Mouse (Mus musculus) heart, embryonic 14.5 days (tissue): ENCODE data around the gene Mns1. TPM values are rescaled to one million over a fixed set of nuclear protein-coding genes. Genes with fewer than 3 reads are reported as not detected.
A peak's percentile ranks its signal among the peaks of the same experiment; 100 is the strongest.

Experiments used
- ATAC-seq: fragments of 200-750 bp; cut with Nextera tagmentation; 2 replicates; pipeline ENCODE4 v1.8.0; 2017; ENCODE audit warnings: low read depth, moderate TSS enrichment; ENCODE audit not compliant: insufficient number of reproducible peaks, insufficient read depth, low FRiP score
- H3K27ac ChIP-seq, 2 experiments: fragments of 200-500 bp in 1 of 2; fragments of 300-500 bp in 1 of 2; sonication (generic) in 1 of 2; replicated peaks in 1 of 2; 2 replicates each; pipeline ENCODE4 v1.5.1; 2012 to 2014; ENCODE audit warnings: low read depth in 2 of 2, low read length in 2 of 2, control low read depth in 1 of 2, mild to moderate bottlenecking in 1 of 2, mixed read lengths in 1 of 2; ENCODE audit not compliant: control insufficient read depth in 1 of 2, insufficient read depth in 1 of 2
- H3K27me3 ChIP-seq: fragments of 300-500 bp; sonication (generic); 2 replicates; pipeline ENCODE4 v1.6.1; 2014; ENCODE audit warnings: mild to moderate bottlenecking, low read length, control low read depth; ENCODE audit not compliant: control insufficient read depth, insufficient read depth
- H3K36me3 ChIP-seq: fragments of 300-500 bp; sonication (generic); 2 replicates; pipeline ENCODE4 v1.6.1; 2014; ENCODE audit warnings: mild to moderate bottlenecking, control low read depth, low read length, mixed read lengths; ENCODE audit not compliant: control insufficient read depth, insufficient read depth
- H3K4me1 ChIP-seq, 2 experiments: fragments of 200-500 bp in 1 of 2; fragments of 300-500 bp in 1 of 2; sonication (generic) in 1 of 2; 2 replicates each; pipeline ENCODE4 v1.6.1; 2012 to 2014; ENCODE audit warnings: low read length in 2 of 2, control low read depth in 1 of 2, mixed read lengths in 1 of 2; ENCODE audit not compliant: control insufficient read depth in 2 of 2, insufficient read depth in 2 of 2
- H3K4me2 ChIP-seq: fragments of 300-500 bp; sonication (generic); 2 replicates; pipeline ENCODE4 v1.6.1; 2014; ENCODE audit warnings: mild to moderate bottlenecking, low read length
- H3K4me3 ChIP-seq, 2 experiments: fragments of 200-500 bp in 1 of 2; fragments of 300-500 bp in 1 of 2; sonication (generic) in 1 of 2; 2 replicates each; pipeline ENCODE4 v1.5.1; 2012 to 2014; ENCODE audit warnings: low read length in 2 of 2, mild to moderate bottlenecking in 2 of 2, control low read depth in 1 of 2, low read depth in 1 of 2, moderate library complexity in 1 of 2; ENCODE audit not compliant: control insufficient read depth in 1 of 2, insufficient read depth in 1 of 2
- H3K9ac ChIP-seq: fragments of 300-500 bp; sonication (generic); 2 replicates; pipeline ENCODE4 v1.6.1; 2014; ENCODE audit warnings: mild to moderate bottlenecking, low read length
- H3K9me3 ChIP-seq: fragments of 300-500 bp; sonication (generic); 2 replicates; pipeline ENCODE4 v1.6.1; 2016; ENCODE audit warnings: low read length, control low read depth; ENCODE audit not compliant: control insufficient read depth
- WGBS: fragments of 180-500 bp; shearing (Covaris S2); extraction: QIAGEN DNeasy Blood & Tissue Kit; methylation state at CpG from one replicate; pipeline ENCODE4 v1.1.7; 2014; 5-methylcytosine and 5-hydroxymethylcytosine counted together
- polyA plus RNA-seq: library from polyadenylated mRNA; unstranded; fragments of >200 nt; fragmentation: Nextera tagmentation; extraction: Ambion mirVana; gene quantifications from 2 replicates; pipeline ENCODE4 v1.2.1, GENCODE M21; 2014

The Mns1 gene
- polyA plus RNA-seq = 11.1 and 11.6 TPM in 2 replicates

- peak within 1 kb of the TSS; percentile 60 to 79 for H3K4me3 ChIP-seq
- no peaks in the 10 kb centered on the region for H3K36me3 ChIP-seq
- WGBS = 2% methylated on average over 43 of the region's 43 CpGs
- peaks cover 5 to 16% of the 10 kb centered on the region in 2 experiments; a peak in 3 of 4 replicates for H3K4me1 ChIP-seq
- ATAC-seq = peak; percentile 94
- peak within 1 kb of the TSS; percentile 70 for H3K9ac ChIP-seq
- H3K9me3 ChIP-seq = no peaks in the 10 kb centered on the region
- no peaks in the 10 kb centered on the region for H3K27me3 ChIP-seq
- H3K4me2 ChIP-seq = peak within 1 kb of the TSS; percentile 91
- H3K27ac ChIP-seq = 0 out of 4 replicates have a peak within 1 kb of the TSS, but pooled peaks of 1 of the 2 experiments have one; percentile 31
Measured at GRCm38 (mm10) chr9:72437822-72438701, at the start of gene Mns1. Gene Mns1 (plus strand): TSS chr9:72438011.

- H3K4me1 ChIP-seq = no peaks in the 10 kb centered on the region; a peak in 1 of 4 replicates
- 84% methylated on average over 4 of the region's 4 CpGs for WGBS
- H3K27me3 ChIP-seq = no peaks in the 10 kb centered on the region
- no peak overlapping the region for H3K4me3 ChIP-seq
- no peak overlapping the region for H3K27ac ChIP-seq
- ATAC-seq = no peak
- H3K4me2 ChIP-seq = no peak overlapping the region
- no peak overlapping the region for H3K9ac ChIP-seq
- H3K36me3 ChIP-seq = no peaks in the 10 kb centered on the region
- no peaks in the 10 kb centered on the region for H3K9me3 ChIP-seq
Measured at GRCm38 (mm10) chr9:72388934-72389333, 48.9 kb upstream of the Mns1 start.

- Histone ChIP-seq H3K36me3 (no peaks in the 10 kb centered on the region), H3K27ac (no peak overlapping the region), H3K4me2 (no peak overlapping the region), H3K9me3 (no peaks in the 10 kb centered on the region), H3K4me3 (no peak overlapping the region), H3K4me1 (no peaks in the 10 kb centered on the region; a peak in 1 of 4 replicates), H3K9ac (no peak overlapping the region), H3K27me3 (no peaks in the 10 kb centered on the region)
- ATAC-seq = no peak
- 69% methylated on average over 14 of the region's 14 CpGs for WGBS
Measured at GRCm38 (mm10) chr9:72389431-72390002, 48.3 kb upstream of the Mns1 start.

- WGBS = 78% methylated on average over 12 of the region's 12 CpGs
- H3K27ac ChIP-seq = no peak overlapping the region
Measured at GRCm38 (mm10) chr9:72390321-72391077, 47.3 kb upstream of the Mns1 start.

GRCm38 (mm10) chr9:72392686-72393085 is 45.1 kb upstream of the Mns1 start:
- WGBS = 80% methylated on average over 7 of the region's 7 CpGs
- ATAC-seq = no peak

More at GRCm38 (mm10) chr9:72390321-72391077, 47.3 kb upstream of the Mns1 start:
- Histone ChIP-seq H3K4me1 (no peaks in the 10 kb centered on the region; a peak in 1 of 4 replicates), H3K9me3 (no peaks in the 10 kb centered on the region), H3K4me2 (no peak overlapping the region), H3K9ac (no peak overlapping the region), H3K4me3 (no peak overlapping the region), H3K36me3 (no peaks in the 10 kb centered on the region), H3K27me3 (no peaks in the 10 kb centered on the region)
- ATAC-seq = no peak

GRCm38 (mm10) chr9:72393238-72393637 is 44.6 kb upstream of the Mns1 start:
- no peaks in the 10 kb centered on the region for H3K27me3 ChIP-seq
- no peak overlapping the region for H3K27ac ChIP-seq
- H3K9ac ChIP-seq = no peak overlapping the region
- H3K4me1 ChIP-seq = peaks cover 0 to 5% of the 10 kb centered on the region in 2 experiments; a peak in 1 of 4 replicates
- 77% methylated on average over 15 of the region's 15 CpGs for WGBS
- H3K36me3 ChIP-seq = no peaks in the 10 kb centered on the region
- H3K9me3 ChIP-seq = no peaks in the 10 kb centered on the region
- H3K4me2 ChIP-seq = no peak overlapping the region
- no peak for ATAC-seq
- H3K4me3 ChIP-seq = no peak overlapping the region

More at GRCm38 (mm10) chr9:72392686-72393085, 45.1 kb upstream of the Mns1 start:
- no peaks in the 10 kb centered on the region for H3K36me3 ChIP-seq
- no peaks in the 10 kb centered on the region for H3K9me3 ChIP-seq
- peaks cover 0 to 3% of the 10 kb centered on the region in 2 experiments; a peak in 1 of 4 replicates for H3K4me1 ChIP-seq
- no peak overlapping the region for H3K4me2 ChIP-seq
- no peak overlapping the region for H3K9ac ChIP-seq
- no peaks in the 10 kb centered on the region for H3K27me3 ChIP-seq
- no peak overlapping the region for H3K4me3 ChIP-seq
- no peak overlapping the region for H3K27ac ChIP-seq

GRCm38 (mm10) chr9:72393869-72394341 is 43.9 kb upstream of the Mns1 start:
- no peaks in the 10 kb centered on the region for H3K36me3 ChIP-seq
- no peak overlapping the region for H3K27ac ChIP-seq
- H3K4me3 ChIP-seq = no peak overlapping the region
- no peaks in the 10 kb centered on the region for H3K9me3 ChIP-seq
- 45% methylated on average over 8 of the region's 8 CpGs for WGBS
- H3K4me2 ChIP-seq = peak overlapping the region; percentile 40; the same call in 1 of the 2 replicates
- no peak for ATAC-seq
- H3K4me1 ChIP-seq = peaks cover 0 to 5% of the 10 kb centered on the region in 2 experiments; a peak in 1 of 4 replicates
- H3K27me3 ChIP-seq = no peaks in the 10 kb centered on the region
- H3K9ac ChIP-seq = no peak overlapping the region
